Mouse (Mus musculus) left cerebral cortex, adult 2 months (tissue): ENCODE measurements around the gene Tmem132a. TPM values are rescaled to one million over a fixed set of nuclear protein-coding genes. Genes with fewer than 3 reads are reported as not detected.
A peak's percentile ranks its signal among the peaks of the same experiment; 100 is the strongest.

Experiments used
- DNase-seq, 2 experiments: peaks; one replicate each; pipeline ENCODE4 v3.0.0; 2021 to 2022; ENCODE audit warnings: low spot score in 2 of 2, mixed read lengths in 1 of 2; ENCODE audit errors: extremely low spot score in 1 of 2
- H3K27ac ChIP-seq: fragments of 200-600 bp; 2 replicates; pipeline ENCODE4 v1.8.1; 2022
- H3K4me3 ChIP-seq: fragments of 200-600 bp; 2 replicates; pipeline ENCODE4 v1.8.1; 2022
- CTCF ChIP-seq: fragments of 200-600 bp; IDR thresholded peaks from 2 replicates; pipeline ENCODE4 v1.8.1; 2022; ENCODE audit warnings: antibody characterized with exemption, mild to moderate bottlenecking, moderate library complexity
- intact Hi-C: fragments of 180-260 bp; cut with DNase I; formaldehyde crosslinking; loops from one replicate; pipeline ENCODE4 v1.15.1; 2025
- long read RNA-seq, 2 experiments: library from polyadenylated mRNA; stranded (forward); transcript quantifications; one replicate each; pipeline ENCODE4 v2.0.0; 2021; ENCODE audit warnings: borderline mapping rate in 2 of 2
- total RNA-seq, 2 experiments: library from RNA; stranded (reverse); gene quantifications; 2 replicates each; pipeline ENCODE4 v1.2.3; 2021

Gene Tmem132a
- 100 to 1,000 TPM; 268 TPM for total RNA-seq
- long read RNA-seq, experiment 1, transcript Tmem132a-201 (11 exons, 3,657 nt) = major isoform, 194 of 512 reads
- long read RNA-seq, experiment 1, partial matches to known transcripts = 162 of 512 reads
- long read RNA-seq, experiment 1, other reads (novel, unspliced or antisense) = 152 of 512 reads
- long read RNA-seq, experiment 2, transcript Tmem132a-201 (11 exons, 3,657 nt) = major isoform, 113 of 333 reads
- long read RNA-seq, experiment 2, transcript Tmem132a-202 (10 exons, 3,895 nt) = minor isoform, 6 of 333 reads
- long read RNA-seq, experiment 2, partial matches to known transcripts = 141 of 333 reads
- long read RNA-seq, experiment 2, other reads (novel, unspliced or antisense) = 73 of 333 reads

DNA sequence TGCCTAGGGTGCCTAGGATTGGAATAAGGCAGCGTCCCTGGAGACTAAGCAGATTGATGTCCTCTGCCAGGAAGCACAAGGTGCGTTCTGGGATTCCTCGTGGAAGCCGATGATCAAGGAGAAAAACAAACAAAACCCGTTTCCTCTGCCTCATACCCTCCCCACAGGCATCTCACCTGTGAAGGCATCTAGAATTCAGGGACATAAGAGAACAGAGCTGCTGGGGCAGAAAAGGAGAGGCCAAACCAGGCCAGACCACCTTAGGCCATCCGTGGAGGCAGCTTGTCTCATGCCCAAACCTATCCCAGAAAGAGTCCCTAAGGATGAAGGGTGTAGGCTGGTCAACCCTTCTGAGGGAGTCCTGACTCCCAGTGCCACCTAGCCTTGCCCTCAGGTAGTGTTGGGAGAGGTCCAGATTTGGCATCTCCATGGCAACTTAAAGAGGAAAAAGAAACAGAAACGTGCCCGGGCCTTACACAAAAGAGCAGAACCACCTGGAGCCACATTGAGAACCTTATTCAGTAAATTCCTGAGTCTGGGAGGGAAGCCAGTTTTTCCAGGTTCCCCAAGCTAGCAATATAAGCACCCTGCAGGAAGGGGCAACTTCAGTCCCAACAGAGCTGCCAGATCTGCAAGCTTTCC is at the start of gene Tmem132a:
Gene Tmem132a (minus strand): TSS at position 55 of the 642 bp plus-strand sequence.
- intact Hi-C loops = loop anchor here (1.0 to 2.0 kb wide), 4 partner anchors 25 to 155 kb away; partner anchors contain the start of gene Prpf19
- Histone ChIP-seq H3K27ac (peak within 1 kb of the TSS; percentile 94), H3K4me3 (peak within 1 kb of the TSS; percentile 71)
- no peak for TF ChIP-seq CTCF
- DNase-seq = no peak

DNA sequence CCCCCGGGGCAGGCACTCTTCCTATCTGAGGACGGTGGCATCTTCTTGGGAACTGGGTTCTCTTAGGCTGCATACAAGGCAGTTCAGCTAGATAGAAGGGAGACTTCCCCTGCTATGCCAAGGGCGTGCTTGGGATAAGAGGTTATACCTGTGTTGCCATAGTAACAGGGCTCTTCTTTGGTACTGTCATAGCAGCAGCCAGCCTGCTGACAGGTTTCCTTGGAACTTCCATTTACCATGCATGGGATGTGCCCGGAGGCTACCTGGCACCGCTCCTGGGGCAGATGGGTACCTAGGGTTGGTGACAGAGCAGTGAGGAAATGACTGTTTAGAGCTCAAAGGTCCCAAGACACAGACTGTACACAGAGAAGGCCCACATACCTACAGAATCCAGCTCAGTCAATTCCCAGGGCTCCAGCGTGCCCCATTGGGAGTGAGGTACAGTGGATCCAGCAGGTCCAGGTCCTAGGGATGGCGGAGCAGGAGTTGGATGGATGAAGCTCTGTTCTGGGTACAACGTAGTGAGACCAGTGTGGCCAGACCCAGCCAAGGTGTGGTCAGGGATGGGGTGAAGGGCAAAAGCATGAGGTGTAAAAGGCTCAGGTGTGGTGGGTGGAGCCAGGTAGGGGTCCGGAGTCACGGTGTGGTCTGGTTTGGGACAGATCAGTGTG is 48.7 kb upstream of the Tmem132a start:
- H3K27ac ChIP-seq = no peak overlapping the region
- intact Hi-C loops = no loop called here
- no peak overlapping the region for H3K4me3 ChIP-seq
- TF ChIP-seq CTCF = no peak
- no peak for DNase-seq

DNA sequence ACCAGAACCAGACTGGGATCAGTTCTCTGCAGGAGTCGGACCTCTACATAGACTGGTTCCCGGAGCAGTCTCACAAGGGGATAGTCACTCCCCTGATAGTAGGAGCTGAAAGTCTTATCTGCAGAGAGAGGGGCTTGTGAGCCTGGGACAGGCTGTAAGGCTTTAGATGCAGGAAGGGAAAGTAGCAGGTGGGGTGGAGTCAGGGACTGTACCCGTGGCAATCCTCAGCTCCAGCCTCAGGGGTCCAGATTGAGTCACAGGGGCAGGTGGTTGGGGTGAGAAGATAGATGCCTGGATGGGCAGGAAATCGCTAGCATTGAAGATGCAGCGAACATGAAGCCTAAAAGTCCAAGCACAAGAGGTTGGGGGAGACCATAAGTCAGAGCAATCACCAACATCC is 46.8 kb upstream of the Tmem132a start:
- TF ChIP-seq CTCF = no peak
- DNase-seq = no peak
- no peak overlapping the region for H3K4me3 ChIP-seq
- H3K27ac ChIP-seq = no peak overlapping the region
- intact Hi-C loops = no loop called here

DNA sequence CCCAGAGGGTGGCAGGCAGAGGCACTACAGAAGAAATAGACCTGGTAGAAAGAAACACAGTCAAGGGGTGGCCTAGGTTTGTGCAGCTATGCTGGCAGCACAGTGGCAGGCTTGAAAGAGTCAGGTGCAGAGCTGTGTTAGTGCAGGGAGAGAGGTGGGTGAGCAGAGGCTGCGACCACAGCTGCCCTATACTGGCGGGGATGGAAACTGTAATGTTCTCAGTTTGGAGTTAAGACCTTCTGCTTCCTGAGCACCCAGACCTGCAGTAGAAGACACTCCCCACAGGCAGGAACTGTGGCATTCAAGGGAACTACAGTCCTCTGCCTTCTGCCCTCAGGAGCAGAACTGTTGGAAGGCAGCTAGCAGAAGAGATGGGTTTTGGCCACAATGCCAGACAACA is 45.1 kb upstream of the Tmem132a start:
- H3K27ac ChIP-seq = no peak overlapping the region
- TF ChIP-seq CTCF = no peak
- H3K4me3 ChIP-seq = no peak overlapping the region
- DNase-seq = no peak
- intact Hi-C loops = no loop called here

DNA sequence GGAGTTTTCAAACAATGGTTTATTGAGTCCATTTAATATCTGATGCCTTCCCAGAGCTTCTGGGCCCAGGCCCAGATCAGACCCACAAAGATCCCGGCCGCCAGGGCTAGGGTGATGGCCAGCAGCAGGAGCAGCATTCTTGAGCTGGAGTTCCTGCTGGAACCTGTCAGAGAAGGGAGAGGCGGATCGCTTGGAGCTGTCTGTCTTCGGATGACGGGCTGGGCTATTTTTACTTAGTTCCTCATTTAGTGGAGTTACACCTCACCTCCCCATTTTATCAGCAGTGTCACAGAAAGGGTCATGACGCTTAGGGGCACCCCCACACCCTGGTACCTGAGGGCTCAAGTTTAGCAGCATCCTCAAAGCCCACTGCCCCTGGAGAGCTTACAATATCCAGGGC is 44.6 kb upstream of the Tmem132a start:
- Histone ChIP-seq H3K27ac (no peak overlapping the region), H3K4me3 (no peak overlapping the region)
- no peak for TF ChIP-seq CTCF
- no peak for DNase-seq
- intact Hi-C loops = no loop called here

DNA sequence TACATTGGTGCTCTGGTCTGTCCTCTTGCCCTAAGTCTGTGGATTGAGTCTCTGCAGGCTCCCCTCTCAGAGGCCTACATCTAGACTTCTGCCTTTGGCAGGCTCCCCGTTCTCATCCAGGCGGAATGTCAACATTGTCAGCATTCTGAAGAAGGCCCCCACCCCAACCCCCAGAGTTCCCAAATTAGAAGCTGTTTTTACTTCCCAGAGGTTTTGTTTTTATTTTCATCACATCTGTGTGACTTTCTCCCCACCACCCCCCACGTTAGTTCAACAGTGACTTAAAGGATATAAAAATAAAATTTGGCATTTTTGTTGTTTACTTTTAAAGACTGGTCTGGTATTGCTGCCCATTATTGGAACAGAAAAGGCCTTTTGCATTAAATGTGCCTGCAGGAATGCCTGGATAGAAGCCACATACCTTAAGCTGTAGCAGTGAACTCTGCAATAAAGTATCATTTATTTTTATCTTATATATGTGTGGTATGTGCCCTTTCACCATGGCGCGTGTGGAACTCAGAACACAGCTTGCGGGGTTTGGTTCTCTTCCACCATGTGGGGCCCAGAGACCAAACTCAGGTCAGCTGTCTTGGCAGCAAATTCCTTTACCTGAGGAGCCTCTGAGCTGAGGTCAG is 39.5 kb upstream of the Tmem132a start:
- no peak for DNase-seq
- H3K4me3 ChIP-seq = no peak overlapping the region
- intact Hi-C loops = loop anchor here (2.0 kb wide), 1 partner anchor 50 kb away; no protein-coding TSS in a partner anchor
- H3K27ac ChIP-seq = no peak overlapping the region
- TF ChIP-seq CTCF = no peak

DNA sequence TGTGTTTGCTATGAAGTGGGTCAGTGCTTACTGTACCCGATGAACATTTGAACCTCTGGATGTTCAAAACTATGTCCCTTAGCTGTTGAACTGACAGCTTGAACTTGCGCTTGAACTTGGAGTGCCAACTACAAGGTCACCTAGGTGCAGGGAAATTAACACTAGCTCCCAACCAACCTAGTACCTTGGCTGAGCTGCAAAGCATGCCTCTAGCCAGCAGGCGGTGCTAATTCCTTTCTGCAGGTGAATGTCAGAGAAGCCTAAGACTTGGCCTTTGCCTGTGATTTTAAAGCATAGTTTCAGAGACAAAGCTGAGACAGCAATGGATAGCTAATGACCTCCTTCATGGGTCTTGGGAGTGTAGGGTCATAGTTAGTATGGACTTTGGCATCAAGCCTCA is 38.2 kb upstream of the Tmem132a start:
- peak; percentile 78 for TF ChIP-seq CTCF
- no peak overlapping the region for H3K4me3 ChIP-seq
- no peak overlapping the region for H3K27ac ChIP-seq
- peak; percentile 55 to 57 for DNase-seq
- intact Hi-C loops = loop anchor here (2.0 kb wide), 1 partner anchor 51 kb away; no protein-coding TSS in a partner anchor

DNA sequence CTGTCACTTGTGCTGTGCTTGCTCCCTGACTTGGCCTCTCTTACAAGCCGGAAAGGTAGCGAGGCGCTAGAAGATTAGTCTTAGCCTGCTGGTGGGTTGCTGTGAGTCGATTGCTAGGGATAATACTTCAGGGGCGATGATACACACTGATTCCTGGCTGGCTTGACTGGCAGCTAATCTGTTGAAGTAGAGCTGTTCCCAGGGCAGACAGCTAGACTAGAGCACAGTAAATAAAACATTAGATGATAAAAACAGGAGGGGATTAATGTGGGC is 35.9 kb upstream of the Tmem132a start:
- no peak for DNase-seq
- peak overlapping the region; percentile 69 for H3K27ac ChIP-seq

DNA sequence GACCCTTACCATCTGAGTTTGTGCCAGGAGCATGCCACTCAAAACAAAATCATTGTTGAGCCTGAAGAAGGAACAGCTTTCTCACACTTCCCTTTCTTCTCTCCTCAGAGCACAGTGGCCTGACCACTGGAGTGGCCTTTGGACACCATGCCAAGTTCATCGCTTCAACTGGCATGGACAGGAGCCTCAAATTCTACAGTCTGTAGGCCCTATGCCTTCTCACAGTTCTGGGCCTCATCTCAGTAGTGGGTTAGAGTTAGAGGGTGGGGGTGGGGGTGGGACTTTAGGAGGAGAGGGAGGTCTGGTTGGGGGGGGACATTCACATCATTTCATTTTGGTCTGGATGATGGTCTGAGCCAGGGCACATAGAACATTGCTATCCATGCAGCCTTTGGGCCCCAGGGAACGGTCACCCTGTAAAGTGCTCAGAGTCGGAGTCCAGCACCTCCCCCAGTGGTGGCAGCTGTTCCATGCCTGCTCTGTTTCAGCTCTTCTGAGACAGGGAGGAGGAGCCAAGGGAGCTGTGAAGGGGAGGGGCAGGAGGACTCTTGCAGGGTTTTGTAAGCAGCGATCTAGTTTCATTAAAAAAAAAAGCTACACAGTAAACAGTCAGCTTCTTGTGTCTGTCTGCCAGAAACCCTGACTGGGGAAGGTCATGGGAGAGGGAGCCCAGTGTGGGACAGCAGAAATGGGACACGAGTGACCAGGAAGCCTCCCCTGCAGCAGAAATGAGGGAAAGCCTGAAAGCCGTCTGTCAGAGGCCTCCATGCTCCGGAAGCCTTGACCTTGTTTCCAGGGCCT is 35.4 kb upstream of the Tmem132a start:
- Histone ChIP-seq H3K27ac (peak overlapping the region; percentile 69), H3K4me3 (no peak overlapping the region)
- intact Hi-C loops = no loop called here
- DNase-seq = peak; percentile 39 to 62
- TF ChIP-seq CTCF = no peak; the same call in 1 of the 2 replicates

More for the DNA sequence above, 35.9 kb upstream of the Tmem132a start:
- TF ChIP-seq CTCF = no peak
- no peak overlapping the region for H3K4me3 ChIP-seq
- intact Hi-C loops = no loop called here

DNA sequence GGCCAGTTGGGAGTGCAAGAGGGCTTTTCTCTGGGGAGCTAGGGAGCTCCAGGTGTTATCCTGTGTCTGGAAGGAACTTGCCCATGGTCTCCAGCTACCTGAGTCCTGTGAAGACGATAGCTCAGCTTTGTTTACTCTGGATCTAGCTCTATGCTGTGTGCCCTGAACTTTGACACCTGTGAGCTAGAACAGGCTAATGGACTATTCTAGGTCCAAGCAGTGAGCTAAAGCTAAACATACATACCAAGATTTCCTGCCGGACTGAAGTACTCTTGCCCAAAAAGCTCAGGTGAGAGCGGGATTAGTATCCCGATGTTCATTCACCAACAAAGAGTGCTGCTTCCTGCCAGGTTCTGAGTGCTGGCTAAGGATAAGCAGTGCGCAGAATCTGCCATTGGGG is 34.8 kb upstream of the Tmem132a start:
- DNase-seq = no peak
- H3K4me3 ChIP-seq = no peak overlapping the region
- peak overlapping the region; percentile 66 for H3K27ac ChIP-seq
- TF ChIP-seq CTCF = no peak
- intact Hi-C loops = no loop called here

DNA sequence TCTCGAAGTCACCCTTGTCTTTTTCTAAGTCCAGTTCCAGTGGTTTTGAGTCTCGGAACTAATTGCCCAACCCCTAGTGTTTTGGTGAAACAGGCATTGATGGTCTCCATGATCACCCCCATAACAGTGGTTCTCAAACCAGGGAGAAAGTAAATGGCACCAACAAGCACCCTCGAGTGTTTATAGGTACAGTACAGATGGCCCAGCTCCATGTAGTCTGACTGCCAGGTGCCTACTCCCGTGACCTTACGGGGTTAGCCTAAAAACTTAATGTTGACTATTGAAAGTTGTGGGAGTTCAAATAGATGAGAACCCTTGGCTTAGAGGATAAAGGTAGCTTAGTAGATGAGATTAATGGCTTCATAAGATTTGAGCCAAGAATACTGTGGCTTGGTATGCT is 31.3 kb upstream of the Tmem132a start:
- no peak for TF ChIP-seq CTCF
- no peak for DNase-seq
- H3K4me3 ChIP-seq = no peak overlapping the region
- no peak overlapping the region for H3K27ac ChIP-seq
- intact Hi-C loops = no loop called here
